Mouse (Mus musculus): ENCODE measurements around the gene Sec24d.

DNA sequence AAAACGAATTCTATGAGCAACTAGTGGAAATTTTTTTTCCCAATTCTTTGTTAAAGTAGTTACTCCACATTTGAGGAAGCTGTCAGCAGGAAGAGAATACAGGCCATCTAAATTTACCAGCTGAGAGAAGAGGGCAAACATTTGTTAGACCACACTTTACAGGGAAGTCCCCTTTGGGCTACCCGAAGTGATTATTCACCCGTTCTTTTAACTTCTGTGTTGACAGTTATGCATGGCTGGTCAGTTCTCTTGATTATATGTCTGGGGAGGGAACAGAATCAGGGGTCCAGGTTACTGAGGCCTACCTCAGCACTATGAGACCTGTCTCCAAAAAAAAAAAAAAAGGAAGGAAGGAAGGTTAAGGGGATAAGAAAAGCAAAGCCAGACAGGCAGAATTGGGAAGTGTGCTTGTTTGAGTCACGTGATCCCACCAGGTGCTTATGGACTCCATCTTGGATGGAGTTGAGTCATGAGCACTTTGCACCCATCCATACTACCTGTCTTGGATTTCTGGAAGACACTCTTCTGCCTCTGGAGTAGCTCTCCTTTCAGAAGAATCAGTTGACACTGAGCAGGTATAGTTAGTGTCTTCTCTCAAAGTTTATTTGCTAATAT lies 89.2 kb downstream of the Sec24d start:
- TF ChIP-seq CTCF (IDR thresholded peaks at IDR 0.05; ENCODE audit: borderline replicate concordance, control insufficient read depth, extremely low read depth, insufficient read depth, low read length, poor library complexity): no peak
- TF ChIP-seq POLR2A (IDR thresholded peaks at IDR 0.05; ENCODE audit: control insufficient read depth, extremely low read depth, insufficient read depth, low read length, poor library complexity): no peak
